Mouse (Mus musculus) kidney, postnatal 25 days (tissue): ENCODE measurements at regions not wholly inside any gene's neighbourhood (a gene's known extent, or its start where the extent isn't known, plus 50 kb on each side); places are given as distances from the start of the nearest gene placed in this dataset.
"Not testable (repeated sequence)": the region's sequence is repeated elsewhere in the genome, so short reads cannot be mapped to it uniquely, and the experiment has no call there.

ENCODE experiments used
- DNase-seq, 2 experiments: peaks; one replicate each; pipeline ENCODE4 v3.0.0; 2021; ENCODE audit warnings: mixed read lengths in 2 of 2

- not testable (repeated sequence) for DNase-seq
Measured at GRCm38 (mm10) chr4:69410411-69410810, 456.2 kb upstream of the Brinp1 start.

GRCm38 (mm10) chr4:69395451-69395850 lies 441.3 kb upstream of the Brinp1 start:
- no peak for DNase-seq

GRCm38 (mm10) chr4:69383318-69383717 lies 429.1 kb upstream of the Brinp1 start:
- no peak for DNase-seq

GRCm38 (mm10) chr4:69346979-69347465 lies 392.8 kb upstream of the Brinp1 start:
- no peak for DNase-seq

- peak in 1 of 2 experiments; percentile 2 for DNase-seq
Measured at GRCm38 (mm10) chr4:69327606-69328005, 373.4 kb upstream of the Brinp1 start.
